Mouse (Mus musculus) cerebellum, adult 18-20 months (tissue): ENCODE measurements around the gene Coq2.
A peak's percentile ranks its signal among the peaks of the same experiment; 100 is the strongest.

Source experiments
- DNase-seq, 2 experiments: peaks; one replicate each; pipeline ENCODE4 v3.0.0; 2021

Coq2 gene

GRCm38 (mm10) chr5:100674711-100675376, at the start of gene Coq2:
Coq2 (minus strand) TSS chr5:100675140.
- DNase-seq: peak; percentile 83 to 85

- peak in 1 of 2 experiments; percentile 6 for DNase-seq
These were observed 44.5 kb upstream of the Coq2 start, which contains the start of gene Hpse for GRCm38 (mm10) chr5:100719235-100720088. Hpse (minus strand) TSS chr5:100719716.

GRCm38 (mm10) chr5:100716762-100717161, 41.8 kb upstream of the Coq2 start:
- DNase-seq: no peak

- no peak for DNase-seq
These were observed 36.3 kb upstream of the Coq2 start for GRCm38 (mm10) chr5:100711219-100711618.

- DNase-seq: no peak
These were observed 35.1 kb upstream of the Coq2 start for GRCm38 (mm10) chr5:100710012-100710411.

GRCm38 (mm10) chr5:100709035-100709434, 34.1 kb upstream of the Coq2 start:
- DNase-seq: no peak

GRCm38 (mm10) chr5:100706675-100707074, 31.7 kb upstream of the Coq2 start:
- DNase-seq: no peak

GRCm38 (mm10) chr5:100704272-100704671, 29.3 kb upstream of the Coq2 start:
- DNase-seq: no peak

GRCm38 (mm10) chr5:100702325-100702724, 27.4 kb upstream of the Coq2 start:
- no peak for DNase-seq

GRCm38 (mm10) chr5:100700861-100701620, 26.1 kb upstream of the Coq2 start:
- DNase-seq: no peak

- no peak for DNase-seq
These were observed 22.9 kb upstream of the Coq2 start for GRCm38 (mm10) chr5:100697886-100698285.

GRCm38 (mm10) chr5:100697398-100697797, 22.5 kb upstream of the Coq2 start:
- no peak for DNase-seq

GRCm38 (mm10) chr5:100685631-100686030, 10.7 kb upstream of the Coq2 start:
- DNase-seq: no peak

GRCm38 (mm10) chr5:100680542-100680933, 5.6 kb upstream of the Coq2 start:
- no peak for DNase-seq

- DNase-seq: no peak
These were observed 5.1 kb upstream of the Coq2 start for GRCm38 (mm10) chr5:100679911-100680541.

GRCm38 (mm10) chr5:100673745-100674486, 1.0 kb downstream of the Coq2 start:
- DNase-seq: peak; percentile 84 to 95

GRCm38 (mm10) chr5:100672403-100672802, 2.5 kb downstream of the Coq2 start:
- DNase-seq: no peak

GRCm38 (mm10) chr5:100671897-100672296, 3.0 kb downstream of the Coq2 start:
- DNase-seq: no peak

- peak; percentile 65 to 67 for DNase-seq
These were observed 3.5 kb downstream of the Coq2 start for GRCm38 (mm10) chr5:100671398-100671797.

- DNase-seq: no peak
These were observed 8.0 kb downstream of the Coq2 start for GRCm38 (mm10) chr5:100666965-100667364.

- peak in 1 of 2 experiments; percentile 13 for DNase-seq
These were observed 11.1 kb downstream of the Coq2 start for GRCm38 (mm10) chr5:100663854-100664253.

- no peak for DNase-seq
These were observed 11.9 kb downstream of the Coq2 start for GRCm38 (mm10) chr5:100663011-100663410.
